Mouse (Mus musculus) left cerebral cortex, adult 2 months (tissue): ENCODE results near the gene Ifit2. TPM values are rescaled to one million over a fixed set of nuclear protein-coding genes. Genes with fewer than 3 reads are reported as not detected.
A peak's percentile ranks its signal among the peaks of the same experiment; 100 is the strongest.

Experiments
- DNase-seq, 2 experiments: peaks; one replicate each; pipeline ENCODE4 v3.0.0; 2021 to 2022; ENCODE audit warnings: low spot score in 2 of 2, mixed read lengths in 1 of 2; ENCODE audit errors: extremely low spot score in 1 of 2
- H3K27ac ChIP-seq: fragments of 200-600 bp; 2 replicates; pipeline ENCODE4 v1.8.1; 2022
- H3K4me3 ChIP-seq: fragments of 200-600 bp; 2 replicates; pipeline ENCODE4 v1.8.1; 2022
- CTCF ChIP-seq: fragments of 200-600 bp; IDR thresholded peaks from 2 replicates; pipeline ENCODE4 v1.8.1; 2022; ENCODE audit warnings: antibody characterized with exemption, mild to moderate bottlenecking, moderate library complexity
- intact Hi-C: fragments of 180-260 bp; cut with DNase I; formaldehyde crosslinking; loops from one replicate; pipeline ENCODE4 v1.15.1; 2025
- long read RNA-seq, 2 experiments: library from polyadenylated mRNA; stranded (forward); transcript quantifications; one replicate each; pipeline ENCODE4 v2.0.0; 2021; ENCODE audit warnings: borderline mapping rate in 2 of 2
- total RNA-seq, 2 experiments: library from RNA; stranded (reverse); gene quantifications; 2 replicates each; pipeline ENCODE4 v1.2.3; 2021

The Ifit2 gene
- total RNA-seq, result 1 to 10 TPM; 7.1 to 8.2 TPM
- long read RNA-seq, experiment 1, partial matches to known transcripts, result 11 of 19 reads
- long read RNA-seq, experiment 1, other reads (novel, unspliced or antisense), result 3 of 19 reads
- long read RNA-seq, experiment 2, transcript Ifit2-201 (3 exons, 3,818 nt), result major isoform, 5 of 18 reads
- long read RNA-seq, experiment 2, partial matches to known transcripts, result 6 of 18 reads
- long read RNA-seq, experiment 2, other reads (novel, unspliced or antisense), result 6 of 18 reads

DNA sequence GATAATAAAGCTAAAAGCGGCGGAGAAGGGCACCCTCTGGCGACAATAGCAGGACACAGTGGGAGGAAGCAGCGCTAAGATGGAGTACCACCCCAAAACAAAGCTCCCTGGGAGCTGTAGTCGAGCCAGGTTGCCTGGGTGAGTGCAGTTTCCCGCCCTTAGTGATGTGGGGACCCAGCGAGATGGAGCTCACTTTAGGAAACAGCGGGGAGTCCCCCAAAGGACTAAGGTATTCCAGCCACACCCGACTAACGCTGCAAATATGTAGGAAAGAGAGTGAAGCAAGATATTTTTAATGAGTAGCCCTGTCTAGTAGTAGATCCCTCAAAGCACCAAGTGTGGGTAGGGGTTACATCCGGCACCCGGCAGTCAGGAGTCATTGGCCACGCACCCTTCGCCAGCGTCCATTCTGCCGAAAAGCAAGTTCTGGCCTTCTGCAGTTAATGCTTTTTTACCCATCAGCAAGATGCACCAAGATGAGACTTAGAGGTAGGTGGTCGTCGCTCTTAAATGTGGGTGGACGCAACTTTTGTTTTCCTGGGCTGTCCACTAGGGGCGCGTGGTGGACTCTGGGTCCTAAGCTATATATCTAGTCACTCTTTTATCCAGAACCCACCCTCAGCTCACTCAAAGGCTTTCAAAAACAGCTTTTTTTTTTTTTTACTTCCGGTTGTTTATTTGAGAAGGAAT lies at the start of gene Ifit2:
TSS of gene Ifit2 (plus strand) at position 161 of the 690 bp plus-strand sequence.
- peak; percentile 59 for TF ChIP-seq CTCF
- peak within 1 kb of the TSS; percentile 69 for H3K27ac ChIP-seq
- peak; percentile 55 to 64 for DNase-seq
- H3K4me3 ChIP-seq, result peak within 1 kb of the TSS; percentile 61
- intact Hi-C loops, result loop anchor here (1.0 kb wide), 1 partner anchor 216 kb away; no protein-coding TSS in a partner anchor

DNA sequence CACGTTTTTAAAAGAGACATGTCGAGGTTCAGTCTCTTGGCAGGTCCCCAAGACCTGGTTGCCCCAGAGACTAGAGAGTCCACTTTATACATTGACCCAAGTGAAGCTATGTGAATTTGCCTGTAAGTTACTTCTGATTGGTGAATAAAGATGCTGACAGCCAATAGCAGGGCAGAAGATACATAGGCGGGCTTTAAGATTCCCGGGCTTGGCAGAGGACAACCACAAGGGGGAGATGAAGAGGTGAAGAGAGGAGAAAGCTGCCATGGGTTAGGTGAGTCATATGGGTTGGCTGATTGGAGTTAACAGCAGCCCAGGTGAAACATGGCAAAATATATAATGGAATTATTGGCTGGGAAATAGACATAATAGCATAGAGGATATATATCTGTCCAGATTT lies 49.7 kb upstream of the Ifit2 start:
- TF ChIP-seq CTCF, result peak; percentile 69
- DNase-seq, result peak; percentile 31 to 48
- Histone ChIP-seq H3K27ac (no peak overlapping the region), H3K4me3 (no peak overlapping the region)
- intact Hi-C loops, result loop anchor here (5.0 kb wide), 1 partner anchor 137 kb away; no protein-coding TSS in a partner anchor

DNA sequence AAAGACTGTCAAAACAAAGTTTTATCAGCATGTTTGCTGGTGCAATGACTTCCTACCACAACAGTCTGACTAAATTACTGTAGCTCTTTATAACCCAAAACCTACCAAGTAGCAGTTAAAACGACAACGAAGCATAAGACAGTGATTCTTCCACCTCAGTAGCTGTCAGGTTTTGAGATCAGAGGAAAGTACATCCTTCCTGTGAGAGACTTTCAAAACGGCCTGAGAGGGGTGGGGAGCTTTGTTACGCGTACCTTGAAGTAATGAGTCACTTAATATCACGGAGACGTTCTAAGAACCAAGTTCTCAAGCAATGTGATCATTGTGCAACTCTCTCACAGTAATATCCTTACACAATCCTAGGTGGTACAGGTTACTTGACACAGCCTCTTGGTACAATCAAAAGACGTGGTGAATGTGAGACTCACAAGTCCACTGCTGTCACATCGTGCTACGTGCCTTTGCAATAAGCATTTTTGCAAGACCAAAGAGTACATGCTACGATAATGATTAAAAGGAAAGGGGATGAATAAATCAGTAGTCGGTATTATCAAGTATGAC lies 45.3 kb upstream of the Ifit2 start:
- no peak for TF ChIP-seq CTCF
- no peak for DNase-seq
- Histone ChIP-seq H3K27ac (no peak overlapping the region), H3K4me3 (no peak overlapping the region)
- intact Hi-C loops, result no loop called here

DNA sequence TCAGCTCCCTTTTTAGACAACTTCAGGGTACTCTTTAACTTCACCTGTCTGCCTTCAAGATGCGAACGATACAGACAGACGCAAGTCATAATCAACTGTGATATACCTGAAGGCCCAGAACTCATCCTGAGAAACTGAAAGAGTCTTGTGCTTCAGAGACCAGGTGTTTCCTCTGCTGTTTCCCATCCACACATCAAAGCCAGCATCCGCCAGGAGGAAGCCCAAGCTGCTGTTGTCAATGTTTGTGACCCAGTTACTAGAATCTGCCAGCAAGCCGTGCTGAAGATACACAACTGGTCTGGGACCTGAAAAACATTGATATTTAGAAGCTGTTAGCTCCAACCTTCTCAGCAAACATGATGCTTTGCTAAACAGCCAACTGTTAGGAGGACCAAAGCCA lies 39.8 kb upstream of the Ifit2 start:
- DNase-seq, result no peak
- TF ChIP-seq CTCF, result no peak
- intact Hi-C loops, result no loop called here
- H3K4me3 ChIP-seq, result no peak overlapping the region
- H3K27ac ChIP-seq, result no peak overlapping the region

DNA sequence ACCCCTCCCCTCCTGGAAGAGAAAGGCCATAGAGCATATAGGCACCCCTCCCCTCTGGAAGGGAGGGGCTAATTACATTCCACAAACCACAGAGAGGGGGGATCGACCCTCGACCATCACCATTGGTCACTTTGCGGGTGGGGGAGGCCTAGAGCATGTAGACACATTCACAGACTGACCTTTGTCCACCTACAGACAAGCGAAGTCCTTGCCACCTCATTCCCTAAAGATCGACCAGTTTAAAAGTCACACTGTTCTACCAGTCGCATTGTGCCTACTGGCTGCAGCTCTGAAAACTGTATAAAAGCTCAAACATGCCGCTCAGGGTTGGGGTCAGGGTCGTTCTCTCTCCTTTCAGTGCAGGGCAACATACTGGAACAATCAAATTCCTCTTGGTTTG lies 39.0 kb upstream of the Ifit2 start:
- TF ChIP-seq CTCF, result no peak
- no peak overlapping the region for H3K27ac ChIP-seq
- no peak overlapping the region for H3K4me3 ChIP-seq
- DNase-seq, result no peak
- intact Hi-C loops, result no loop called here

DNA sequence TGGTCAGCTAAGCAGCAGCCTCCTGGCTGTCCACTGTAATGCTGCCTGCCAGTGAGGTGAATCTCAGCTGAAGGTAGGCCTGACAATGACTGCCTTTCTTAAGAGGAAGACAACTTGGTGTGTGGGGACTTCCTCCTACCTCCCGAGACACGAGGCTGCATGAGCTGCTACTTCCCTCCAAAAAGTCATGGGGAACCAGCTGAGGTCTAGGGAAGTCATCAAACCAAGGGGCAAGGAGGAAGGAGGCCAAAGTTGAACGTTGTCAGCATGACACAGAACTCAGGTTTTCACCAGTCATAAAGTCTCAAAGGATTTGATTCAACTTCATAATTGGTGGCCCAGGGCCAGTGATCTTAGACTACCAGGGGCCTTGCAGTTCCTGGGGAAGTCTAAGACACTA lies 34.8 kb upstream of the Ifit2 start:
- TF ChIP-seq CTCF, result no peak
- DNase-seq, result no peak
- Histone ChIP-seq H3K4me3 (no peak overlapping the region), H3K27ac (no peak overlapping the region)
- intact Hi-C loops, result no loop called here

DNA sequence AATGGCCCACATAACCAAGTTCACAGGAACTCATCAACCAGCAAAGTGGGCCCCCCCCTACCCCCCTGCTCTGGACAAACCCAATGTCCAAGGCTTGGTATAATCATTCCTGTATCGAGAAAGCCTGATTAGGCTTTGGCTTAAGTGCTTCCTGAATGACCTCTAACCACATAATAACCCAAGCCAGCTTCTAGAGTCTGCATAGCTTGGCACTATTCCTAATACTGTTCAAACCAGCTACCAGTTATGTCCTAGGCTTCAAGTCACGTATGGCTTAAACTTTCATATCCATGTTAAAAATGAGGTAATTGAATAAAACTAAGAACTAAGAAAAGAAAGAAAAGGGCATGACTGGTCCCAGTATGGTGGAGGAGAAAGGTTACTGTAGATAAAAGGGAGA lies 34.1 kb upstream of the Ifit2 start:
- TF ChIP-seq CTCF, result no peak
- no peak for DNase-seq
- Histone ChIP-seq H3K4me3 (no peak overlapping the region), H3K27ac (no peak overlapping the region)
- intact Hi-C loops, result no loop called here

DNA sequence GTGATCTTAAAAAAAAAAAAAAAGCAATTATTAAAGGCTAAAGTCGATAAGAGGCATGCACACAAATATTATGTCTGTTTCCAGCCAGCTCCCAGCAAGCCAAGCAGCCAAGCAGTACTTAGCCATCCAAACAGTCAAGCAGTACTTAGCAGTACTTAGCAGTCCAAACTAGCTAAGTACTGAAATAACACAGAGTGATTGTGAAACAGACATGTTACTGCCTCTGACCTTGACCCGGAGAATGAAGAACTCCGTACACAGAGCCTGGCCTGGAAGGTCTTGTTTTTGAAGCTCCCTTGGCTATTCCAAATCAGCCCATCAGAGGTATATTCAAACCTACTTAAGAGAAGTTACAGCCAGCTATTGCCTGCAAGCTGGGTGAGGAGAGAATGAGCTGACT lies 33.3 kb upstream of the Ifit2 start:
- H3K27ac ChIP-seq, result no peak overlapping the region
- no peak for TF ChIP-seq CTCF
- intact Hi-C loops, result no loop called here
- no peak overlapping the region for H3K4me3 ChIP-seq
- DNase-seq, result no peak

DNA sequence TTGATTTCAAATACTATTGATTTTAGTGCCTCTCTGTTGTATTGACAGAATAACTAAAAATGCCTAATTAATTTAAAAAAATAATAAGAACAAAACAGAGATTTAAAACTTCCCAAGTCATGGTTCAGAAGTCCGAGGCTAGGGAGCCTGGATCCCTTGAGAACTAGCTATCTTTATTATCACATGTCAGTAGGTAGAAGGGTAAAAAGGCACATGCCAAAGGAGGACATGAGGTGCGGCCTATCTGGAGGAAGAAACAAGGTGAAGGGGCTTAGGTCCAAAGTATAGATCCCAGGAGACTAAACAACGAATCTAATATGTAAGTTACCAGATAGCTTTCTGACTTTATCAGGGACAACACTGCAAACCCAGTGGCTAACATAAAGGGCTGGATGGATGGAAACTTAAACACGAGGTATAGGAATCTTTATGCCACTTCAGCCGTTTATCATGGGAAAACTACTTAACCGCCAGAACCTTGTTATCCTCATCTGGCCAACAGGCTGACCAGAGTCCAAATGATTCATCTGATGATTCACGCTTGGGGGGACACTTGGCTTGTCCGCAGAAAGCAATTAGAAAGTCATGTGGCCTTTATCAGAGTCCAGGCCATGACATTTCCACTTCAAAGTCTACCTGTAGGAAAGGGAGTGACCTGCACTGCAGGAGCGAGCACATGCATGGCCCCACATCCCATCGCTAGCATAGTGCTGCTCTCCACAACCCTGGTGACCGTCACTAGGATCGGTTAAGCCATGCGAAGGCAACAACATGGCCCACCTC lies 32.5 kb upstream of the Ifit2 start:
- H3K27ac ChIP-seq, result no peak overlapping the region
- no peak for DNase-seq
- intact Hi-C loops, result no loop called here
- TF ChIP-seq CTCF, result no peak
- no peak overlapping the region for H3K4me3 ChIP-seq

DNA sequence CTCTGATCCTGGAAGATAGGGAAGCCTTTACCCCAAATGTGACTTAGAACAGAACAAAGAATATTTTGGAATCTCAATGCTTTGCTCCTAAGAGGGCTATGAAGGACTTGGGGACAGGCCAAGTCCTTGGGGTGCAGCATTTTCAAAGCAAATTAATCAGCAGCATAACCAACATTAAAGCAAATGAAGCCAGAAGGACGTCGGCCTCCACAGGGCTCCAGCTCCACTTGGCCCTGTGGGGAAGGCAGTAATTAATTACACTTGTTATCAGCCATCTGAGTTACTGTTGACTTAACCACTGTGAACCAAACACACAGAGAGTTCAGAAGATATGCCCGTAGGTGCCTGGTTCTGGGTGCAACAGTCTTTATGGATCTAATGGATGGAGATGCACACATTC lies 31.7 kb upstream of the Ifit2 start:
- Histone ChIP-seq H3K4me3 (no peak overlapping the region), H3K27ac (no peak overlapping the region)
- DNase-seq, result no peak
- intact Hi-C loops, result no loop called here
- TF ChIP-seq CTCF, result no peak

DNA sequence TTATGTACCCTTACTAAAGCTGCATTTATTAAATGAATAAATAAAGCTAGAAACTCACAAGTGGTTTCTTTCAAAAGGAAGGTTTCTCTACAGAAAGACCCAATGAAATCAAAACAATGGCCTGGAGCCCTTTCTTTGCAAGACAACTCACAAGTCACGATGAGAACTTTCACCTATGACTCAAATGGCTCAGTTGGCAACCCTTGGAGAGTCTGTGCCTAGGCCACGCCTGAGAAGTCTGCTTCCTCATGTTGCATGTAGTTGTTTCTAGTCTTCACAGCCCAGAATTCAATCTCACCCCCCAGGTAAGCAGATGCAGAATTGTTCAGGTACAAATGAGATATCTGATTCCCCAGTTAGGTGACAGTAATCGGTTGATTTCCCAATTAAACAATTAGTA lies 30.8 kb upstream of the Ifit2 start:
- no peak for DNase-seq
- no peak overlapping the region for H3K4me3 ChIP-seq
- no peak overlapping the region for H3K27ac ChIP-seq
- intact Hi-C loops, result no loop called here
- TF ChIP-seq CTCF, result no peak

DNA sequence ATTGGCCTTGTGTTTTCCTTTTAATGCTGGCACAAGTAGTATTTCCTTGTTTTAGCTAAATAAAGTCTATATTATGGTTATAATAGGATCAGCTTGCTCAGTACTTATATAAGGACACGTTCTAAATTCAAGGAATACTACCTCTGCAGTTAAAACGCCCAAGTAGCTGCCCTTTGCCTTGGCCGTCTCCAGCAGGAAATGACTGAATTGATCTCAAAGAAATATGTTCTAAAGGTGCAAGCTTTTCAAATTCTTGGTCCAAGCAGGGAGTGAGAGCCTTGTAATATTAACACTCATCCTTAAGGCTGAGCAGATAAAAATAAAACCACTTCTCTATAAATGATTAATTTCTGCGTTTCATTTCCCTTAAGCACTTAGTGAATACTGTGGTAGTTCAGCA lies 30.4 kb upstream of the Ifit2 start:
- H3K27ac ChIP-seq, result no peak overlapping the region
- DNase-seq, result no peak
- intact Hi-C loops, result no loop called here
- no peak overlapping the region for H3K4me3 ChIP-seq
- TF ChIP-seq CTCF, result no peak
